Mouse (Mus musculus) heart, postnatal 0 days (tissue): ENCODE results near the gene Ccdc12. TPM values are rescaled to one million over a fixed set of nuclear protein-coding genes. Genes with fewer than 3 reads are reported as not detected.
A peak's percentile ranks its signal among the peaks of the same experiment; 100 is the strongest.

Source experiments
- ATAC-seq: fragments of 200-750 bp; cut with Nextera tagmentation; 2 replicates; pipeline ENCODE4 v1.8.0; 2017; ENCODE audit warnings: low read depth, moderate number of reproducible peaks, moderate library complexity; ENCODE audit not compliant: insufficient read depth
- DNase-seq: peaks from one replicate; pipeline ENCODE4 v3.0.0-alpha.2; 2016; ENCODE audit warnings: low spot score
- H3K27ac ChIP-seq: fragments of 300-500 bp; sonication (generic); 2 replicates; pipeline ENCODE4 v1.5.1; 2014; ENCODE audit warnings: low read depth, mild to moderate bottlenecking
- H3K27me3 ChIP-seq: fragments of 300-500 bp; sonication (generic); 2 replicates; pipeline ENCODE4 v1.6.1; 2014; ENCODE audit warnings: low read length, mixed read lengths; ENCODE audit not compliant: control insufficient read depth, insufficient read depth
- H3K36me3 ChIP-seq: fragments of 300-500 bp; sonication (generic); replicated peaks from 2 replicates; pipeline ENCODE4 v1.6.1; 2014; ENCODE audit warnings: low read length, mixed read lengths; ENCODE audit not compliant: control insufficient read depth, insufficient read depth
- H3K4me1 ChIP-seq: fragments of 300-500 bp; sonication (generic); 2 replicates; pipeline ENCODE4 v1.6.1; 2014; ENCODE audit warnings: antibody characterized with exemption; ENCODE audit not compliant: control insufficient read depth, insufficient read depth
- H3K4me2 ChIP-seq: fragments of 300-500 bp; sonication (generic); 2 replicates; pipeline ENCODE4 v1.6.1; 2014; ENCODE audit warnings: low read depth, mild to moderate bottlenecking, low read length, moderate library complexity
- H3K4me3 ChIP-seq: fragments of 300-500 bp; sonication (generic); 2 replicates; pipeline ENCODE4 v1.5.1; 2014; ENCODE audit warnings: low read depth, low read length
- H3K9ac ChIP-seq: fragments of 300-500 bp; sonication (generic); replicated peaks from 2 replicates; pipeline ENCODE4 v1.6.1; 2014; ENCODE audit warnings: low read depth, low read length, mixed read lengths
- H3K9me3 ChIP-seq: fragments of 300-500 bp; sonication (generic); replicated peaks from 2 replicates; pipeline ENCODE4 v1.6.1; 2016; ENCODE audit warnings: low read length; ENCODE audit not compliant: control insufficient read depth
- CTCF ChIP-seq: IDR thresholded peaks from 2 replicates; pipeline ENCODE4 v1.5.1; 2016; ENCODE audit warnings: antibody characterized with exemption, control low read depth, low read depth
- EP300 ChIP-seq: IDR thresholded peaks from 2 replicates; pipeline ENCODE4 v1.6.1; 2016; ENCODE audit warnings: antibody characterized with exemption, low read depth
- WGBS: fragments of 180-500 bp; shearing (Covaris S2); extraction: QIAGEN DNeasy Blood & Tissue Kit; methylation state at CpG from one replicate; pipeline ENCODE4 v1.1.7; 2014; 5-methylcytosine and 5-hydroxymethylcytosine counted together
- polyA plus RNA-seq: library from polyadenylated mRNA; unstranded; fragments of >200 nt; fragmentation: Nextera tagmentation; extraction: Ambion mirVana; gene quantifications from 2 replicates; pipeline ENCODE4 v1.2.1, GENCODE M21; 2015
- total RNA-seq: library from RNA; depleted of rRNA; stranded (reverse); fragments of >200 nt; gene quantifications from 2 replicates; pipeline ENCODE4 v1.2.3, GENCODE M21; 2014; ENCODE audit warnings: low replicate concordance

Ccdc12 gene
- total and polyA plus RNA-seq, 2 experiments from 2014 or later, result 95.9 to 143 TPM

- H3K27ac ChIP-seq, result no peak overlapping the region
- H3K9me3 ChIP-seq, result no peaks in the 10 kb centered on the region
- ATAC-seq, result peak; percentile 51
- WGBS, result 38% methylated on average over 10 of the region's 10 CpGs
- no peak overlapping the region for H3K4me2 ChIP-seq
- 0 out of 2 replicates have a peak, but pooled peaks cover 4% of the 10 kb centered on the region for H3K27me3 ChIP-seq
- no peak overlapping the region for H3K9ac ChIP-seq
- no peak overlapping the region for H3K4me3 ChIP-seq
- peaks cover 81% of the 10 kb centered on the region for H3K36me3 ChIP-seq
- H3K4me1 ChIP-seq, result no peaks in the 10 kb centered on the region
- no peak for DNase-seq
- TF ChIP-seq CTCF (peak; percentile 53), EP300 (no peak)
Measured at GRCm38 (mm10) chr9:110631191-110631590, 25.1 kb upstream of the Ccdc12 start.

DNA sequence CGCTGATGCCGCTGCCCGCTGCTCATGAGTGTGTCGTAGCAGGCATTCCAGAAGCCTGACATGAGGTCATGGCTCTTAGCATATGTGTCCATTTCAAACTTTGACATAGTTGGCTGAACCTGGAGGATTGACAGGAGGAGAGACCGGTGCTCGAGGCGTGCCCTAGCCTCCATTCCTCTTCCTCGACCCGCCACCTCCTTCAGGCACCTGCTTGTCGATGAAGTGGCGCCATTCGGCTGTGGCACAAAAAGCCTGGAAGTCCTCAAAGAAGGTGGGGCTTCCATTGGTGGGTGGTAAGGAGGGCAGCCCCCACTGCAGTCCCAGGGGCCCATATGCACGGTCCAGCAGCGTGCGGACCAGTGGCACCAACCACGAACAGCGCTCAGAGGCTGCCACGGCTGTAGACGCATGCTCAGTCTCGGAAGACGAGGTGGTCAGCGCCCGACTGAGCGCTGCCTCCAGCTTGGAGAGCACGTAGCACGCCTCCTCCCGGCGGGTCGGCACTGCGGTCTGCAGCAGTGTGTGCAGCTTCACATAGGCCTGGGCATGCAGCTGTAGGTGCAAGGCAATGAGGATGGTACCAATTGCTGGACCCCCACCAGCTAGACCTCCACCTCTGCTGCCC is 24.5 kb upstream of the Ccdc12 start:
- no peaks in the 10 kb centered on the region for H3K4me1 ChIP-seq
- no peak overlapping the region for H3K9ac ChIP-seq
- H3K27me3 ChIP-seq, result 0 out of 2 replicates have a peak, but pooled peaks cover 4% of the 10 kb centered on the region
- TF ChIP-seq EP300 (no peak), CTCF (0 out of 2 replicates have a peak, but pooled peaks have one; percentile 11)
- no peak overlapping the region for H3K4me2 ChIP-seq
- WGBS, result 49% methylated on average over 30 of the region's 30 CpGs
- no peak overlapping the region for H3K27ac ChIP-seq
- H3K36me3 ChIP-seq, result peaks cover 81% of the 10 kb centered on the region
- ATAC-seq (no peak), DNase-seq (no peak)
- H3K4me3 ChIP-seq, result no peak overlapping the region
- no peaks in the 10 kb centered on the region for H3K9me3 ChIP-seq

GRCm38 (mm10) chr9:110632671-110633070 is 23.6 kb upstream of the Ccdc12 start:
- no peak overlapping the region for H3K4me3 ChIP-seq
- DNase-seq, result no peak
- 81% methylated on average over 15 of the region's 15 CpGs for WGBS
- no peaks in the 10 kb centered on the region for H3K4me1 ChIP-seq
- TF ChIP-seq CTCF (no peak), EP300 (no peak)
- peaks cover 80% of the 10 kb centered on the region for H3K36me3 ChIP-seq
- 0 out of 2 replicates have a peak, but pooled peaks cover 4% of the 10 kb centered on the region for H3K27me3 ChIP-seq
- H3K9ac ChIP-seq, result no peak overlapping the region
- no peaks in the 10 kb centered on the region for H3K9me3 ChIP-seq
- H3K27ac ChIP-seq, result no peak overlapping the region
- no peak for ATAC-seq
- H3K4me2 ChIP-seq, result no peak overlapping the region

DNA sequence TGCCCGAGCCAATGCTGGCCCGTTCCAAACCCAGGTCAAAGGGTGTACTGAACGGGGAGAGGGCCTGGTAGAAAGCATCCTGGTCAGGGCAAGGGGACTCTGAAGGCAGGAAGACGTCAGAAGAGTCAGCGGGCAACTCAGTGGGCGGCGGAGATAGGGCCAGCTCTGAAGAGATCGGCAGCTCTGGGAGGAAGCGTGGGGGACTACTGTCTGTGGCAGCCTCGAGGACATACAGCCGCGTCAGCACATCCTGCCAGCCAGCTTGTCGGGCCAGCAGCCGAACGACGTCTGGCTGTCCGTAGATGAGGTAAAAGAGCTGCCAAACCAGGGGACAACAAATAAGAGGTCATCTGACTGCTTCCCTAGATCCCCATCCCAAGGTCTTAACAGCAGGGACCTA is 22.4 kb upstream of the Ccdc12 start:
- peaks cover 81% of the 10 kb centered on the region for H3K36me3 ChIP-seq
- H3K4me3 ChIP-seq, result no peak overlapping the region
- no peak overlapping the region for H3K9ac ChIP-seq
- no peaks in the 10 kb centered on the region for H3K4me1 ChIP-seq
- DNase-seq (no peak), ATAC-seq (no peak)
- H3K9me3 ChIP-seq, result no peaks in the 10 kb centered on the region
- no peak overlapping the region for H3K4me2 ChIP-seq
- H3K27me3 ChIP-seq, result 0 out of 2 replicates have a peak, but pooled peaks cover 4% of the 10 kb centered on the region
- WGBS, result 63% methylated on average over 17 of the region's 17 CpGs
- TF ChIP-seq EP300 (no peak), CTCF (no peak)
- no peak overlapping the region for H3K27ac ChIP-seq

DNA sequence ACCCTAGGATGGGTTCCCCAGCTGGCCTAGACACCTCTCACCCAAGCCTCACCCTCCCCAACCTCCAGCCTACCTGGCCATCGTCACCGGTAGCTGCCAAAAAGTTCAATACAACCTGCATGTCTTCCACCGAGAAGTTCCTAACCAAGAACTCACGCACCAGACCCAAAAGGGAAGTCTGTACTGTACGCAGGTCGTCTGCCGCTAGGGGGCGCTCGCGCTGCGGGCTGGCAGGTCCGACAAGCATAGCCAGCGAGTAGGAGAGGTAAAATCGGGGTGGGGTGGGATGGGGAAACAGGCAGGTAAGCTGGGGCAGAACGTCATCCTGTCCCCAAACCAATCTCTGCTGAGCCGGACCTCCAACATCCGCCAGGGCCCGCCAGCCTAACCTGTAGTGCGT is 21.1 kb upstream of the Ccdc12 start:
- TF ChIP-seq CTCF (peak; percentile 97), EP300 (no peak)
- ATAC-seq, result peak; percentile 27; the same call in 1 of the 2 replicates
- WGBS, result 13% methylated on average over 19 of the region's 19 CpGs

DNA sequence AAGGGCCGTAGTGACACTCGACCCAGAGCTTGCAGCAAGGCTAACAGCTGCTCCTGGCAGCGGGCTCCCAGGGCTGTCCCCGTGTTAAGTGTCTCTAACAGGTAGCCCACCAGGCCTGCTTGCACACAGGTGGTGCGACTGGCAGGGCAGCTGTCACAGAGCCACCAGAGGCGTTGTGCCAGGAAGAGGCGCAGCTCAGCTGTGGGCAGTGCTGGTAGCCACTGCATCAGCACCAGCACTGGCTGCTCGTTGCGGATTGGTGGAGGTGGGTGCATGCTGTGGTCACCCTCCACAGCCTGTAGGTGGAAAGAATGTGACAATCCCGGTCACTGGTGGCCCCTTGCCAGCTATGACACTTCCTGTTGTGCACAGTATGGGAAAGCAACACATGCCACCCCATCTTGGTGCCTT is 17.7 kb upstream of the Ccdc12 start:
- TF ChIP-seq CTCF (no peak), EP300 (no peak)
- WGBS, result 74% methylated on average over 10 of the region's 10 CpGs

More for the DNA sequence above, 21.1 kb upstream of the Ccdc12 start:
- Histone ChIP-seq H3K27ac (no peak overlapping the region), H3K4me3 (no peak overlapping the region), H3K36me3 (peaks cover 73% of the 10 kb centered on the region), H3K9ac (no peak overlapping the region), H3K27me3 (0 out of 2 replicates have a peak, but pooled peaks cover 4% of the 10 kb centered on the region), H3K4me2 (no peak overlapping the region), H3K4me1 (no peaks in the 10 kb centered on the region), H3K9me3 (no peaks in the 10 kb centered on the region)
- peak; percentile 58 for DNase-seq

More for the DNA sequence above, 17.7 kb upstream of the Ccdc12 start:
- no peaks in the 10 kb centered on the region for H3K27me3 ChIP-seq
- DNase-seq (no peak), ATAC-seq (no peak)
- H3K9ac ChIP-seq, result no peak overlapping the region
- no peaks in the 10 kb centered on the region for H3K4me1 ChIP-seq
- H3K9me3 ChIP-seq, result no peaks in the 10 kb centered on the region
- peaks cover 52% of the 10 kb centered on the region for H3K36me3 ChIP-seq
- H3K4me2 ChIP-seq, result no peak overlapping the region
- no peak overlapping the region for H3K4me3 ChIP-seq
- H3K27ac ChIP-seq, result no peak overlapping the region
